Mouse (Mus musculus): ENCODE measurements around the gene Scel. TPM values are rescaled to one million over a fixed set of nuclear protein-coding genes. Genes with fewer than 3 reads are reported as not detected.

The Scel gene
- polyA plus RNA-seq, 1 experiment from 2014 or later, result 0.91 TPM

- Histone ChIP-seq H3K9ac (ENCODE audit: low read length) (no peak overlapping the region), H3K36me3 (ENCODE audit: control insufficient read depth, insufficient read depth, low read length) (no peaks in the 10 kb centered on the region), H3K9me3 (ENCODE audit: control insufficient read depth, low read length) (no peaks in the 10 kb centered on the region), H3K4me2 (ENCODE audit: low read depth, low read length, severe bottlenecking) (no peak overlapping the region), H3K4me3 (ENCODE audit: low read depth, low read length) (no peak overlapping the region), H3K27ac (ENCODE audit: low read depth, low read length) (no peak overlapping the region), H3K27me3 (ENCODE audit: control insufficient read depth, insufficient read depth, low read length) (no peaks in the 10 kb centered on the region), H3K4me1 (replicated peaks; ENCODE audit: control insufficient read depth, insufficient read depth, low read length) (no peaks in the 10 kb centered on the region)
- ATAC-seq (replicated peaks; ENCODE audit: low FRiP score) (no peak), DNase-seq (ENCODE audit: low spot score) (no peak)
- WGBS, result 80% methylated on average over 6 of the region's 6 CpGs
Observed at GRCm38 (mm10) chr14:103613573-103614271, 100.6 kb downstream of the Scel start.

GRCm38 (mm10) chr14:103614272-103614587 is 101.1 kb downstream of the Scel start:
- ATAC-seq (replicated peaks; ENCODE audit: low FRiP score), result no peak
- 91% methylated on average over 4 of the region's 4 CpGs for WGBS
- no peak overlapping the region for H3K4me3 ChIP-seq (ENCODE audit: low read depth, low read length)
- no peaks in the 10 kb centered on the region for H3K27me3 ChIP-seq (ENCODE audit: control insufficient read depth, insufficient read depth, low read length)
- H3K9me3 ChIP-seq (ENCODE audit: control insufficient read depth, low read length), result no peaks in the 10 kb centered on the region
- H3K4me1 ChIP-seq (replicated peaks; ENCODE audit: control insufficient read depth, insufficient read depth, low read length), result no peaks in the 10 kb centered on the region
- H3K9ac ChIP-seq (ENCODE audit: low read length), result no peak overlapping the region
- H3K27ac ChIP-seq (ENCODE audit: low read depth, low read length), result no peak overlapping the region
- no peak for DNase-seq (ENCODE audit: low spot score)
- H3K4me2 ChIP-seq (ENCODE audit: low read depth, low read length, severe bottlenecking), result no peak overlapping the region
- H3K36me3 ChIP-seq (ENCODE audit: control insufficient read depth, insufficient read depth, low read length), result no peaks in the 10 kb centered on the region

DNA sequence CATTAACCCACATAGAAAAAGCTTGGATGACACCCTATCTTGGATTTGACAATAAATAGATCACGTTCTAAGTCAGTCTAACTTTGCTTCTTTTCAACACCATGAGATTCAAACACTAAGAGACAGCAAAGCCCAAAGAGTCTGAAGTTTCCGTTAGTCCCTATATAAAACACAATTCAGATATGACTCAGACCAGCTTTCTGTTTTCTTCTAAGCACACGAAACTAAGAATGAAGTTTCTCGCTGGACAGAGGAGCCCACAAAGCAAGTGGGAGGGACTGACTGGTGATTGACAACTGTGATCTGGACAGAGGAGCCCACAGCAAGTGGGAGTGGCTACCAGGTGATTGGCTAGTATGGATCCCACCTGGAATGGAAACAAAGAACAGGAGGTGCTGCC is 106.6 kb downstream of the Scel start:
- H3K9ac ChIP-seq (ENCODE audit: low read length), result no peak overlapping the region
- ATAC-seq (replicated peaks; ENCODE audit: low FRiP score) (no peak), DNase-seq (ENCODE audit: low spot score) (no peak)
- H3K27me3 ChIP-seq (ENCODE audit: control insufficient read depth, insufficient read depth, low read length), result no peaks in the 10 kb centered on the region
- whole genome bisulfite sequencing, result 93% methylated on average over 4 of the region's 4 CpGs
- no peaks in the 10 kb centered on the region for H3K36me3 ChIP-seq (ENCODE audit: control insufficient read depth, insufficient read depth, low read length)
- no peak overlapping the region for H3K4me2 ChIP-seq (ENCODE audit: low read depth, low read length, severe bottlenecking)
- no peak overlapping the region for H3K27ac ChIP-seq (ENCODE audit: low read depth, low read length)
- no peaks in the 10 kb centered on the region for H3K9me3 ChIP-seq (ENCODE audit: control insufficient read depth, low read length)
- H3K4me3 ChIP-seq (ENCODE audit: low read depth, low read length), result no peak overlapping the region
- H3K4me1 ChIP-seq (replicated peaks; ENCODE audit: control insufficient read depth, insufficient read depth, low read length), result no peaks in the 10 kb centered on the region

DNA sequence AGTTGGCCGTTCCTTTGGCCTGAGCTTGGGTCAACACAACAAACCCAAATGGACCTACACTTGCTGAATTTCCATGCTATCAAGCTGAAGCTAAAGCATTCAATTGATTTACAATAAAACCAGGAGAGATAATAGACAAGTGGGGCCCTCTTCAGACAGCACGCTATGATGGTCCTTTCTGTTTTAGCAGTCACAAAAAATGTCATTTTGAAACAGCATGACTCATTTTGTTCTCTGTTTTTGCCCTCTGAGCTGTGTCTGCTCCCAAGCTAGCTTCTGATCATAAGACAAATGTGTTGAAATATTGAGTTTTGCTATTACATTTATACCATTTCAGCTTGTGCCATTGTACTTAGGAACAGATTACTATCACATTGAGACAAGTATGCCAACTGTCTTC is 108.1 kb downstream of the Scel start:
- no peak overlapping the region for H3K4me2 ChIP-seq (ENCODE audit: low read depth, low read length, severe bottlenecking)
- H3K9ac ChIP-seq (ENCODE audit: low read length), result no peak overlapping the region
- no peak overlapping the region for H3K4me3 ChIP-seq (ENCODE audit: low read depth, low read length)
- 93% methylated on average over 2 of the region's 2 CpGs for WGBS
- no peak for ATAC-seq (replicated peaks; ENCODE audit: low FRiP score)
- no peaks in the 10 kb centered on the region for H3K27me3 ChIP-seq (ENCODE audit: control insufficient read depth, insufficient read depth, low read length)
- H3K36me3 ChIP-seq (ENCODE audit: control insufficient read depth, insufficient read depth, low read length), result no peaks in the 10 kb centered on the region
- no peaks in the 10 kb centered on the region for H3K4me1 ChIP-seq (replicated peaks; ENCODE audit: control insufficient read depth, insufficient read depth, low read length)
- DNase-seq (ENCODE audit: low spot score), result no peak
- no peak overlapping the region for H3K27ac ChIP-seq (ENCODE audit: low read depth, low read length)
- no peaks in the 10 kb centered on the region for H3K9me3 ChIP-seq (ENCODE audit: control insufficient read depth, low read length)

DNA sequence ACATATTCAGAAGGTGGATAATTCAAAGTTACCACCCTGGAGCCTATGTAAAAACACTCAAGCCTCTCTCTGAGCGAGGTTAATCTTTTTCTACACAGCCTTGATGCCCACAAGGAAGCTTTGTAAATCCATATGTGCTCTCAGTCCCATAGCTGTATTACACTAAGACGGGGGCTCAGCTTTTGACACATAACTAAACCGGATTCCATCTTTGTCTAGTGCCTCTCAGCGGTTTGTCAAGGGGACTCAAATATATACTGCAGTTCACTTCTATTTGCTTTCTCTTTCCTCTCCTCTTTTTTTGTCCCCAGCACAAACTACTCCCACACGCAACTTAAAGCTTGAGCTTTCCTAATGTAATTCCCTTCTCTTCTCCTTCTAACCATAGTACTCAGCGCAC is 113.0 kb downstream of the Scel start:
- H3K9ac ChIP-seq (ENCODE audit: low read length), result no peak overlapping the region
- ATAC-seq (replicated peaks; ENCODE audit: low FRiP score), result no peak

DNA sequence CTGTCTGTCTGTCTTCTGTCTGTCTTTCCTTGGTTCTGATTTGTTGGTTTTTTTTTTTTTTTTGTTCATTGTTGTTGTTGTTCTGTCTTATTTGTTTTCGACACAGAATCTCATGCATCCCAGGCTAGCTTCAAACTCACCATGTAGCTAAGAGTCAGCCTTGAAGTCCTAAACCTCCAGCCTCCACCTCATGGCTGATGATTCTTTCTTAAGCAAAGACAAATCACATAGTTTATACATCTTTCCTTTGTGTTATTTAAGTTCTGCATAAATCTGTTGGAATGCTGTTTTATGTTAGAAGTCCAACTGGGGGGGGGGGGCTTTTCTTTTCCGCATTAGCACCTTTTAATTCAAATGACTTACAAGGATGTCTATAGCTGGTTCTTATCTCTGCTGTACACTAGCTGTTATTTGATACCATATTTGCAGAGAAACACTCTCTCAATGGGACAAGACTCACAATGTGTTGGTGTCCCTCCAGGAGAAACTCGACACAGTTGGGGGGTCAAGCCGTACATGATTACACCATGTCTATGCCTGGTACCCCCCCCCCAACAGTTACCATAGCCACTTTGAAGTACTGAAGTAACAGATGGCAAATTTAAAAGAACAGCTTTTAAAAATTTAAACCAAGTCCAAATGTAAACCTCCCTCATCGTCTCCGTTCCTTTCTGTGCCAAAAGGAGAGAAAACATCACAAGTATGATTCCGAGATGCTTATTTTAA is 116.7 kb downstream of the Scel start:
- H3K27ac ChIP-seq (ENCODE audit: low read depth, low read length), result no peak overlapping the region
- no peaks in the 10 kb centered on the region for H3K4me1 ChIP-seq (replicated peaks; ENCODE audit: control insufficient read depth, insufficient read depth, low read length)
- no peak for DNase-seq (ENCODE audit: low spot score)
- no peak overlapping the region for H3K9ac ChIP-seq (ENCODE audit: low read length)
- H3K27me3 ChIP-seq (ENCODE audit: control insufficient read depth, insufficient read depth, low read length), result no peaks in the 10 kb centered on the region
- H3K36me3 ChIP-seq (ENCODE audit: control insufficient read depth, insufficient read depth, low read length), result no peaks in the 10 kb centered on the region
- no peak overlapping the region for H3K4me3 ChIP-seq (ENCODE audit: low read depth, low read length)
- no peak overlapping the region for H3K4me2 ChIP-seq (ENCODE audit: low read depth, low read length, severe bottlenecking)
- no peaks in the 10 kb centered on the region for H3K9me3 ChIP-seq (ENCODE audit: control insufficient read depth, low read length)
- no peak for ATAC-seq (replicated peaks; ENCODE audit: low FRiP score)
- WGBS, result 91% methylated on average over 7 of the region's 7 CpGs

More for the DNA sequence above, 113.0 kb downstream of the Scel start:
- no peaks in the 10 kb centered on the region for H3K36me3 ChIP-seq (ENCODE audit: control insufficient read depth, insufficient read depth, low read length)
- H3K4me3 ChIP-seq (ENCODE audit: low read depth, low read length), result no peak overlapping the region
- no peaks in the 10 kb centered on the region for H3K9me3 ChIP-seq (ENCODE audit: control insufficient read depth, low read length)
- no peaks in the 10 kb centered on the region for H3K4me1 ChIP-seq (replicated peaks; ENCODE audit: control insufficient read depth, insufficient read depth, low read length)
- DNase-seq (ENCODE audit: low spot score), result no peak
- H3K4me2 ChIP-seq (ENCODE audit: low read depth, low read length, severe bottlenecking), result no peak overlapping the region
- 85% methylated on average over 6 of the region's 6 CpGs for WGBS
- H3K27ac ChIP-seq (ENCODE audit: low read depth, low read length), result no peak overlapping the region
- H3K27me3 ChIP-seq (ENCODE audit: control insufficient read depth, insufficient read depth, low read length), result no peaks in the 10 kb centered on the region

- no peak for ATAC-seq (replicated peaks; ENCODE audit: low FRiP score)
Observed at GRCm38 (mm10) chr14:103630545-103630944, 117.4 kb downstream of the Scel start.

GRCm38 (mm10) chr14:103643933-103644332 is 130.8 kb downstream of the Scel start:
- no peak for DNase-seq (ENCODE audit: low spot score)
- no peak overlapping the region for H3K27ac ChIP-seq (ENCODE audit: low read depth, low read length)

More at GRCm38 (mm10) chr14:103630545-103630944, 117.4 kb downstream of the Scel start:
- no peaks in the 10 kb centered on the region for H3K36me3 ChIP-seq (ENCODE audit: control insufficient read depth, insufficient read depth, low read length)
- no peak overlapping the region for H3K27ac ChIP-seq (ENCODE audit: low read depth, low read length)
- H3K4me2 ChIP-seq (ENCODE audit: low read depth, low read length, severe bottlenecking), result no peak overlapping the region
- no peaks in the 10 kb centered on the region for H3K27me3 ChIP-seq (ENCODE audit: control insufficient read depth, insufficient read depth, low read length)
- H3K4me3 ChIP-seq (ENCODE audit: low read depth, low read length), result no peak overlapping the region
- no peaks in the 10 kb centered on the region for H3K9me3 ChIP-seq (ENCODE audit: control insufficient read depth, low read length)
- DNase-seq (ENCODE audit: low spot score), result no peak
- no peaks in the 10 kb centered on the region for H3K4me1 ChIP-seq (replicated peaks; ENCODE audit: control insufficient read depth, insufficient read depth, low read length)
- H3K9ac ChIP-seq (ENCODE audit: low read length), result no peak overlapping the region
- WGBS, result 86% methylated on average over 8 of the region's 8 CpGs

GRCm38 (mm10) chr14:103647981-103648380 is 134.8 kb downstream of the Scel start:
- WGBS, result 24% methylated on average over 2 of the region's 2 CpGs
- H3K4me1 ChIP-seq (replicated peaks; ENCODE audit: control insufficient read depth, insufficient read depth, low read length), result peaks cover 7% of the 10 kb centered on the region
- no peaks in the 10 kb centered on the region for H3K9me3 ChIP-seq (ENCODE audit: control insufficient read depth, low read length)
- no peak for ATAC-seq (replicated peaks; ENCODE audit: low FRiP score)
- H3K36me3 ChIP-seq (ENCODE audit: control insufficient read depth, insufficient read depth, low read length), result no peaks in the 10 kb centered on the region
- no peak for DNase-seq (ENCODE audit: low spot score)
- H3K27me3 ChIP-seq (ENCODE audit: control insufficient read depth, insufficient read depth, low read length), result no peaks in the 10 kb centered on the region
- H3K9ac ChIP-seq (ENCODE audit: low read length), result peak overlapping the region; percentile 5; the same call in 1 of the 2 replicates
- H3K4me2 ChIP-seq (ENCODE audit: low read depth, low read length, severe bottlenecking), result no peak overlapping the region
- peak overlapping the region; percentile 57; the same call in 1 of the 2 replicates for H3K27ac ChIP-seq (ENCODE audit: low read depth, low read length)
- no peak overlapping the region for H3K4me3 ChIP-seq (ENCODE audit: low read depth, low read length)

More at GRCm38 (mm10) chr14:103643933-103644332, 130.8 kb downstream of the Scel start:
- H3K36me3 ChIP-seq (ENCODE audit: control insufficient read depth, insufficient read depth, low read length), result no peaks in the 10 kb centered on the region
- WGBS, result 70% methylated on average over 3 of the region's 3 CpGs
- peaks cover 3% of the 10 kb centered on the region; the same call in 1 of the 2 replicates for H3K4me1 ChIP-seq (replicated peaks; ENCODE audit: control insufficient read depth, insufficient read depth, low read length)
- H3K27me3 ChIP-seq (ENCODE audit: control insufficient read depth, insufficient read depth, low read length), result no peaks in the 10 kb centered on the region
- H3K4me2 ChIP-seq (ENCODE audit: low read depth, low read length, severe bottlenecking), result no peak overlapping the region
- no peak overlapping the region for H3K4me3 ChIP-seq (ENCODE audit: low read depth, low read length)
- no peak overlapping the region for H3K9ac ChIP-seq (ENCODE audit: low read length)
- H3K9me3 ChIP-seq (ENCODE audit: control insufficient read depth, low read length), result no peaks in the 10 kb centered on the region
- no peak for ATAC-seq (replicated peaks; ENCODE audit: low FRiP score)

All from forebrain, embryonic 11.5 days (tissue).